Mouse (Mus musculus): ENCODE results near the gene Bcs1l. TPM values are rescaled to one million over a fixed set of nuclear protein-coding genes. Genes with fewer than 3 reads are reported as not detected.

Bcs1l gene
- polyA plus RNA-seq, 1 experiment: 7.9 TPM

GRCm38 (mm10) chr1:74569739-74570719 lies 18.1 kb upstream of the Bcs1l start:
- WGBS: 94% methylated on average over 29 of the region's 29 CpGs
- H3K4me1 ChIP-seq (ENCODE audit: control insufficient read depth, insufficient read depth, insufficient read length): no peaks in the 10 kb centered on the region
- H3K36me3 ChIP-seq (ENCODE audit: control insufficient read depth, insufficient read depth, low read length): peaks cover 62% of the 10 kb centered on the region
- H3K27me3 ChIP-seq (ENCODE audit: control insufficient read depth, insufficient read depth, low read length): no peaks in the 10 kb centered on the region
- H3K27ac ChIP-seq (ENCODE audit: insufficient read depth, low read length): no peak overlapping the region
- H3K4me3 ChIP-seq (ENCODE audit: extremely low read depth, insufficient read depth, insufficient read length): no peak overlapping the region
- no peak for TF ChIP-seq CTCF (IDR thresholded peaks at IDR 0.05; ENCODE audit: extremely low read depth, insufficient read depth, insufficient read length, insufficient replicate concordance)
- TF ChIP-seq POLR2A (IDR thresholded peaks at IDR 0.05; ENCODE audit: low read depth, low read length): no peak
- no peak for DNase-seq (ENCODE audit: low read depth in 1 of 2, low spot score in 2 of 2)

- no peaks in the 10 kb centered on the region for H3K27me3 ChIP-seq (ENCODE audit: control insufficient read depth, insufficient read depth, low read length)
- H3K27ac ChIP-seq (ENCODE audit: insufficient read depth, low read length): no peak overlapping the region
- TF ChIP-seq POLR2A (IDR thresholded peaks at IDR 0.05; ENCODE audit: low read depth, low read length) (no peak), CTCF (IDR thresholded peaks at IDR 0.05; ENCODE audit: extremely low read depth, insufficient read depth, insufficient read length, insufficient replicate concordance) (no peak)
- 91% methylated on average over 3 of the region's 3 CpGs for WGBS
- DNase-seq (ENCODE audit: low read depth in 1 of 2, low spot score in 2 of 2): no peak
- no peaks in the 10 kb centered on the region for H3K4me1 ChIP-seq (ENCODE audit: control insufficient read depth, insufficient read depth, insufficient read length)
- H3K36me3 ChIP-seq (ENCODE audit: control insufficient read depth, insufficient read depth, low read length): peaks cover 16% of the 10 kb centered on the region
- H3K4me3 ChIP-seq (ENCODE audit: extremely low read depth, insufficient read depth, insufficient read length): no peak overlapping the region
Observed at GRCm38 (mm10) chr1:74582621-74583020, 5.5 kb upstream of the Bcs1l start.

- no peak overlapping the region for H3K27ac ChIP-seq (ENCODE audit: insufficient read depth, low read length)
- H3K36me3 ChIP-seq (ENCODE audit: control insufficient read depth, insufficient read depth, low read length): peaks cover 6% of the 10 kb centered on the region
- no peaks in the 10 kb centered on the region for H3K27me3 ChIP-seq (ENCODE audit: control insufficient read depth, insufficient read depth, low read length)
- 83% methylated on average over 3 of the region's 3 CpGs for WGBS
- DNase-seq (ENCODE audit: low read depth in 1 of 2, low spot score in 2 of 2): no peak
- TF ChIP-seq CTCF (IDR thresholded peaks at IDR 0.05; ENCODE audit: extremely low read depth, insufficient read depth, insufficient read length, insufficient replicate concordance) (no peak), POLR2A (IDR thresholded peaks at IDR 0.05; ENCODE audit: low read depth, low read length) (no peak)
- H3K4me3 ChIP-seq (ENCODE audit: extremely low read depth, insufficient read depth, insufficient read length): no peak overlapping the region
- no peaks in the 10 kb centered on the region for H3K4me1 ChIP-seq (ENCODE audit: control insufficient read depth, insufficient read depth, insufficient read length)
Observed at GRCm38 (mm10) chr1:74584616-74585398, 3.3 kb upstream of the Bcs1l start.

- DNase-seq (ENCODE audit: low read depth in 1 of 2, low spot score in 2 of 2): no peak
- Histone ChIP-seq H3K36me3 (ENCODE audit: control insufficient read depth, insufficient read depth, low read length) (peaks cover 6% of the 10 kb centered on the region), H3K27me3 (ENCODE audit: control insufficient read depth, insufficient read depth, low read length) (no peaks in the 10 kb centered on the region), H3K4me3 (ENCODE audit: extremely low read depth, insufficient read depth, insufficient read length) (peak overlapping the region; percentile 63), H3K4me1 (ENCODE audit: control insufficient read depth, insufficient read depth, insufficient read length) (no peaks in the 10 kb centered on the region), H3K27ac (ENCODE audit: insufficient read depth, low read length) (peak overlapping the region; percentile 85)
- TF ChIP-seq POLR2A (IDR thresholded peaks at IDR 0.05; ENCODE audit: low read depth, low read length) (no peak), CTCF (IDR thresholded peaks at IDR 0.05; ENCODE audit: extremely low read depth, insufficient read depth, insufficient read length, insufficient replicate concordance) (no peak)
- under 1% methylated on average over 24 of the region's 24 CpGs for WGBS
Observed at GRCm38 (mm10) chr1:74587233-74587772, 786 bp upstream of the Bcs1l start.

- 0 out of 2 replicates have a peak overlapping the region, but pooled peaks have one; percentile 32 for H3K27ac ChIP-seq (ENCODE audit: insufficient read depth, low read length)
- H3K27me3 ChIP-seq (ENCODE audit: control insufficient read depth, insufficient read depth, low read length): no peaks in the 10 kb centered on the region
- H3K4me3 ChIP-seq (ENCODE audit: extremely low read depth, insufficient read depth, insufficient read length): no peak overlapping the region
- H3K4me1 ChIP-seq (ENCODE audit: control insufficient read depth, insufficient read depth, insufficient read length): no peaks in the 10 kb centered on the region
- WGBS: 42% methylated on average over 8 of the region's 8 CpGs
- peaks cover 24% of the 10 kb centered on the region for H3K36me3 ChIP-seq (ENCODE audit: control insufficient read depth, insufficient read depth, low read length)
- DNase-seq (ENCODE audit: low read depth in 1 of 2, low spot score in 2 of 2): no peak
- TF ChIP-seq POLR2A (IDR thresholded peaks at IDR 0.05; ENCODE audit: low read depth, low read length) (no peak), CTCF (IDR thresholded peaks at IDR 0.05; ENCODE audit: extremely low read depth, insufficient read depth, insufficient read length, insufficient replicate concordance) (no peak)
Observed at GRCm38 (mm10) chr1:74594434-74594833, 6.3 kb downstream of the Bcs1l start.

- Histone ChIP-seq H3K4me1 (ENCODE audit: control insufficient read depth, insufficient read depth, insufficient read length) (peaks cover 5% of the 10 kb centered on the region), H3K27me3 (ENCODE audit: control insufficient read depth, insufficient read depth, low read length) (no peaks in the 10 kb centered on the region), H3K4me3 (ENCODE audit: extremely low read depth, insufficient read depth, insufficient read length) (peak overlapping the region; percentile 87), H3K27ac (ENCODE audit: insufficient read depth, low read length) (peak overlapping the region; percentile 12; the same call in 1 of the 2 replicates), H3K36me3 (ENCODE audit: control insufficient read depth, insufficient read depth, low read length) (peaks cover 9% of the 10 kb centered on the region)
- WGBS: 8% methylated on average over 26 of the region's 26 CpGs
- DNase-seq (ENCODE audit: low read depth in 1 of 2, low spot score in 2 of 2): peak in 1 of 2 experiments; percentile 7
- TF ChIP-seq CTCF (IDR thresholded peaks at IDR 0.05; ENCODE audit: extremely low read depth, insufficient read depth, insufficient read length, insufficient replicate concordance) (no peak), POLR2A (IDR thresholded peaks at IDR 0.05; ENCODE audit: low read depth, low read length) (no peak)
Observed at GRCm38 (mm10) chr1:74600501-74601266, 12.6 kb downstream of the Bcs1l start.
